Mouse (Mus musculus) forebrain, embryonic 16.5 days (tissue): ENCODE results near the gene Olfr1445. TPM values are rescaled to one million over a fixed set of nuclear protein-coding genes. Genes with fewer than 3 reads are reported as not detected.

Experiments used
- polyA plus RNA-seq: library from polyadenylated mRNA; unstranded; fragments of >200 nt; fragmentation: Nextera tagmentation; extraction: Ambion mirVana; gene quantifications from 2 replicates; pipeline ENCODE4 v1.2.1, GENCODE M21; 2015

Gene Olfr1445
- polyA plus RNA-seq, 1 experiment from 2014 or later, result not detected

Other genes with a start within 250 kb of the Olfr1445 start
- gene Olfr1442, start 213.4 kb upstream of the Olfr1445 start, polyA plus RNA-seq, result not detected in 2 replicates
- gene Olfr1443, start 205.7 kb upstream of the Olfr1445 start, polyA plus RNA-seq, result not detected in 2 replicates
- gene Keg1, start 188.1 kb upstream of the Olfr1445 start, polyA plus RNA-seq, result not detected in 2 replicates
- 1.3 and 1.5 TPM in 2 replicates for gene Cntf, start 118.2 kb upstream of the Olfr1445 start, polyA plus RNA-seq
- gene Zfp91, start 87.7 kb upstream of the Olfr1445 start, polyA plus RNA-seq, result 13.1 and 13.3 TPM in 2 replicates
- gene Lpxn, start 87.7 kb upstream of the Olfr1445 start, polyA plus RNA-seq, result 0.42 and 0.92 TPM in 2 replicates
- gene Gm5244, start 37.2 kb upstream of the Olfr1445 start, polyA plus RNA-seq, result not detected in 2 replicates
- not detected in 2 replicates for gene Olfr1444, start 26.6 kb upstream of the Olfr1445 start, polyA plus RNA-seq
- not detected in 2 replicates for gene Olfr1446, start 9.7 kb downstream of the Olfr1445 start, polyA plus RNA-seq
- not detected in 2 replicates for gene Olfr1447, start 19.9 kb downstream of the Olfr1445 start, polyA plus RNA-seq
- gene Olfr1448, start 40.6 kb downstream of the Olfr1445 start, polyA plus RNA-seq, result not detected in 2 replicates
- gene Olfr1449, start 47.0 kb downstream of the Olfr1445 start, polyA plus RNA-seq, result not detected in 2 replicates
- not detected in 2 replicates for gene Olfr1450, start 66.4 kb downstream of the Olfr1445 start, polyA plus RNA-seq
- not detected in 2 replicates for gene Olfr1451, start 111.2 kb downstream of the Olfr1445 start, polyA plus RNA-seq
- gene Olfr1453, start 144.5 kb downstream of the Olfr1445 start, polyA plus RNA-seq, result not detected in 2 replicates
- gene Olfr1454, start 176.8 kb downstream of the Olfr1445 start, polyA plus RNA-seq, result not detected in 2 replicates
- not detected in 2 replicates for gene Olfr1457, start 214.0 kb downstream of the Olfr1445 start, polyA plus RNA-seq
- gene Olfr1458, start 222.9 kb downstream of the Olfr1445 start, polyA plus RNA-seq, result not detected in 2 replicates